Mouse (Mus musculus) lung, adult 2 months (tissue): ENCODE measurements around the gene Slc25a21.

ENCODE experiments used
- CTCF ChIP-seq: fragments of 200-500 bp; IDR thresholded peaks from 2 replicates; pipeline ENCODE4 v1.5.1; 2011; ENCODE audit warnings: mild to moderate bottlenecking, low read length, control low read depth; ENCODE audit not compliant: insufficient read depth
- POLR2A ChIP-seq: fragments of 200-500 bp; IDR thresholded peaks from 2 replicates; pipeline ENCODE4 v1.6.1; 2011; ENCODE audit warnings: low read depth, mild to moderate bottlenecking, control low read depth, low read length, borderline replicate concordance; ENCODE audit errors: extremely low read depth

- TF ChIP-seq POLR2A = no peak
- TF ChIP-seq CTCF = no peak
Observed at GRCm38 (mm10) chr12:56688482-56688840, 508.8 kb downstream of the Slc25a21 start.
